Mouse (Mus musculus) limb, embryonic 14.5 days (tissue): ENCODE data around the gene Nploc4. TPM values are rescaled to one million over a fixed set of nuclear protein-coding genes. Genes with fewer than 3 reads are reported as not detected.

ENCODE experiments used
- ATAC-seq: fragments of 200-750 bp; cut with Nextera tagmentation; 2 replicates; pipeline ENCODE4 v1.8.0; 2017; ENCODE audit warnings: low read depth, moderate number of reproducible peaks, moderate TSS enrichment; ENCODE audit not compliant: low FRiP score
- DNase-seq: peaks from one replicate; pipeline ENCODE4 v3.0.0-alpha.2; 2015; ENCODE audit warnings: low spot score
- H3K27ac ChIP-seq: fragments of 300-500 bp; sonication (generic); replicated peaks from 2 replicates; pipeline ENCODE4 v1.5.1; 2014; ENCODE audit warnings: low read depth, mild to moderate bottlenecking, low read length, moderate library complexity, mixed read lengths
- H3K27me3 ChIP-seq: fragments of 300-500 bp; sonication (generic); 2 replicates; pipeline ENCODE4 v1.6.1; 2014; ENCODE audit warnings: low read length, mixed read lengths; ENCODE audit not compliant: control insufficient read depth, insufficient read depth
- H3K36me3 ChIP-seq: fragments of 300-500 bp; sonication (generic); 2 replicates; pipeline ENCODE4 v1.6.1; 2014; ENCODE audit warnings: mild to moderate bottlenecking, low read length, moderate library complexity, mixed read lengths; ENCODE audit not compliant: control insufficient read depth, insufficient read depth
- H3K4me1 ChIP-seq: fragments of 300-500 bp; sonication (generic); 2 replicates; pipeline ENCODE4 v1.6.1; 2014; ENCODE audit warnings: antibody characterized with exemption, low read length, mixed read lengths; ENCODE audit not compliant: control insufficient read depth, insufficient read depth
- H3K4me2 ChIP-seq: fragments of 300-500 bp; sonication (generic); replicated peaks from 2 replicates; pipeline ENCODE4 v1.6.1; 2014; ENCODE audit warnings: low read depth, mild to moderate bottlenecking, low read length, moderate library complexity; ENCODE audit not compliant: severe bottlenecking
- H3K4me3 ChIP-seq: fragments of 300-500 bp; sonication (generic); replicated peaks from 2 replicates; pipeline ENCODE4 v1.5.1; 2014; ENCODE audit warnings: low read length
- H3K9ac ChIP-seq: fragments of 300-500 bp; sonication (generic); 2 replicates; pipeline ENCODE4 v1.6.1; 2014; ENCODE audit warnings: mild to moderate bottlenecking, low read depth, low read length, moderate library complexity; ENCODE audit not compliant: severe bottlenecking
- H3K9me3 ChIP-seq: fragments of 300-500 bp; sonication (generic); 2 replicates; pipeline ENCODE4 v1.6.1; 2016; ENCODE audit warnings: low read length; ENCODE audit not compliant: control insufficient read depth
- POLR2A ChIP-seq: fragments of 200-500 bp; IDR thresholded peaks from 2 replicates; pipeline ENCODE4 v1.8.0; 2012; ENCODE audit warnings: inconsistent platforms, mild to moderate bottlenecking, moderate library complexity, borderline replicate concordance; ENCODE audit not compliant: insufficient read depth, insufficient read length; ENCODE audit errors: extremely low read depth
- WGBS: fragments of 180-500 bp; shearing (Covaris S2); extraction: QIAGEN DNeasy Blood & Tissue Kit; methylation state at CpG from one replicate; pipeline ENCODE4 v1.1.7; 2014; 5-methylcytosine and 5-hydroxymethylcytosine counted together
- polyA plus RNA-seq, 2 experiments: library from polyadenylated mRNA; depleted of rRNA in 1 of 2; stranded (reverse) in 1 of 2; unstranded in 1 of 2; fragments of >200 nt; fragmentation: Nextera tagmentation in 1 of 2; extraction: Ambion mirVana in 1 of 2; gene quantifications; 2 replicates each; pipeline versions ENCODE4 v1.2.1 to v1.2.3; 2012 to 2014

Nploc4 gene
- polyA plus RNA-seq, 2 experiments = 38.8 to 51.5 TPM

DNA sequence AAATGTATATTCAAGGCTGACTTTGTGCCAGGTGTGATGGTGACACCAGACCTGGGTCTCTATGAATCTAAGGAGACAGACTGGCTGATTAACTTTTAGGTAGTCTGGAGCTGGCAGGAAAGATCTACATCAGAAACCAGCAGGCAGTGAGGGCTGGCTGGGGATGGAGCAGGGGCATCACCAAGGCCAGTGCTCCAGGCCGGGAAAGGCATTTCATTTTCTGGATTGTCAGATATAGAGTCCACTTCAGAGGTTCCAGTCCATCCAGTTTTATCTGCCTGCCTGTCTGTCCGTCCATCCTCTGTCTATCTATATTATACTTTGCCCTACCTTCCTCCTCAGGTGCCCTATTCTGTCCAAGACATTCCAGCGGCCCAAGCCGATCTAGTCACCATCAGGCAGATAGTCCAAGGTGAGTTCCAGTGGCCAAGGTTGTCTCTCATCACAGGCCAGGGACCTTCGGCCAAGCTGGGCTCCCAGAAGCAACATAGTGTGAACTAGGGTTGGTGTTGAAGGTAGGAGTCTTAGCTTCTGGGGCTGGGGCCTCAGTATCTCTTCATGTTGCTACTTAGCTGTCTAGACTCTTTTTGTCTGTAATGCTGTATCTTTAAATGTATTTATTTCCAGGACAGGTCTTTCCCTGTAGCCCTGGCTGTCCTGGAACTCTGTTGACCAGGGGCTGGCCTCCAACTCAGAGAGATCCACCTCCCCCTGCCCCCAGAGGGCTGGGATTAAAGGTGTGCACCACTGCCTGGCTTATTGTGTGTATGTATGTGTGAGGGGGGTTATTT is 93.8 kb downstream of the Nploc4 start:
- no peak for DNase-seq
- Histone ChIP-seq H3K36me3 (peaks cover 22% of the 10 kb centered on the region), H3K9me3 (no peaks in the 10 kb centered on the region), H3K4me1 (peaks cover 3% of the 10 kb centered on the region; the same call in 1 of the 2 replicates), H3K27me3 (no peaks in the 10 kb centered on the region), H3K4me2 (no peak overlapping the region), H3K4me3 (no peak overlapping the region), H3K27ac (no peak overlapping the region), H3K9ac (no peak overlapping the region)
- no peak for TF ChIP-seq POLR2A
- 73% methylated on average over 5 of the region's 5 CpGs for WGBS
- no peak for ATAC-seq

DNA sequence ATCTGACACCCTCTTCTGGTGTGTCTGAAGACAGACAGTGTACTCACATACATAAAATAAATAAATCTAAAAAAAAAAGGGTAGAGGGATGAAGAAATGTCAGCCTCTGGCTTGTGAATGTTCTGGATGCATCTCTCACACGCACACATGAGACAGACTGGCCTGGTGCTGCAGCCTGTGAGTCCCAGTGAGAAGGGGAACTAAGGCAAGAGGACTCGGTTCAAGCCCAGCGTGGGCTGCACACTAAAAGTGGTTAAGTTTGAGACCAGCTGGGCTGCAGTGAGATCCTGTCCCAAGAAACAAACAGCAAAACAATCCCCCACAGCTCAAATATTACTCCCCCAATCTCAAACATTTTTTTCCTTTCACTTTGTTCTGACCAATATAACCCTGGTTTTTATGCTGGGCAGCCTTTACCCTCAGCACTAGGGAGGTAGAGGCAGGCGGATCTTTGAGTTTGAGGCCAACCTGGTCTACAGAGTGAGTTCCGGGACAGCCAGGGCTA is 94.8 kb downstream of the Nploc4 start:
- H3K4me1 ChIP-seq = peaks cover 3% of the 10 kb centered on the region; the same call in 1 of the 2 replicates
- H3K36me3 ChIP-seq = peaks cover 22% of the 10 kb centered on the region
- no peak for TF ChIP-seq POLR2A
- no peak overlapping the region for H3K4me3 ChIP-seq
- H3K9ac ChIP-seq = no peak overlapping the region
- no peak overlapping the region for H3K27ac ChIP-seq
- 86% methylated on average over 5 of the region's 5 CpGs for WGBS
- DNase-seq (peak; percentile 2), ATAC-seq (no peak)
- no peaks in the 10 kb centered on the region for H3K9me3 ChIP-seq
- no peak overlapping the region for H3K4me2 ChIP-seq
- H3K27me3 ChIP-seq = no peaks in the 10 kb centered on the region

DNA sequence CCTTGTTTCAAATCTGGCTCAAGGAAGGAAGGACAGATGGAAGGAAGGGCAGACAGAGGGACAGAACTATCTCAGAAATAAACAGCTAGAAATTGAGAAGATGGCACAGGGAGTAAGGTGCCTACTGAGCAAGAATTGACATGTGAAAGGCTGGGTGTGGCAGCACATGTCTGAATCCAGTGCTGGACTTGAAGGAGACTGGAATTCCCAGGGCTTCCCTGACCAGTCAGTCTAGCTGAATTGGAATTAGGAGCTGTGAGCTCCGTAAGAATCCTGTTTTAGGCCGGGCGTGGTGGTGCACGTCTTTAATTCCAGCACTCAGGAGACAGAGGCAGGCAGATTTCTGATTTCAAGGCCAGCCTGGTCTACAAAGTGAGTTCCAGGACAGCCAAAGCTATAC is 95.8 kb downstream of the Nploc4 start:
- Histone ChIP-seq H3K4me2 (no peak overlapping the region), H3K27me3 (no peaks in the 10 kb centered on the region), H3K9me3 (no peaks in the 10 kb centered on the region), H3K4me1 (peaks cover 3% of the 10 kb centered on the region; the same call in 1 of the 2 replicates), H3K36me3 (peaks cover 15% of the 10 kb centered on the region), H3K9ac (no peak overlapping the region), H3K4me3 (no peak overlapping the region), H3K27ac (no peak overlapping the region)
- no peak for DNase-seq
- no peak for ATAC-seq
- 94% methylated on average over 4 of the region's 4 CpGs for WGBS
- no peak for TF ChIP-seq POLR2A

DNA sequence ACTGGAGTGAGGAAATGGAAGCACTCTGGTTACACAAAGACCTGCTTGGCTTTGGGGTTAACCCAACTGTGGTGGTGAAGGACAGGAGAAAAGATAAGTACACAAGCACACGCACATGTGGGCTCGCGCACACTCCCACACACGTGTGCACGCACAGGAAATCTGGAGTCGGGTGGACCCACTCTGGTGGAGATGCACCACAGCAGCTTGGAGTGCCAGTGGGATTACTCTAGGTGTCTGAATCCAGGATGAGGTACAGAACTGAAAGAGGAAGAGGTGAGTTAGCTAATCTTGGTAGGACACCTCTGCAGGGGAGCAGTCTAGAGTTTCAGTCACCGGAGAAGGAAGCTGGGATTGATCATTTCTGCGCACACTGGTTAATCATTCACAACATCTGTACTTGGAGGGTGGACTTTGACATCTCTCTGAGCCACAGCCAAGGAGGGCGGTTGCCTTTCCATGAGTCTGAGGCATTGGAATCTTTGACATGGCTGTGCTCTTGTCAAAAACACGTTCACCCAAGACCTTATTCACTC is 97.5 kb downstream of the Nploc4 start:
- Histone ChIP-seq H3K27ac (no peak overlapping the region), H3K27me3 (no peaks in the 10 kb centered on the region), H3K4me1 (0 out of 2 replicates have a peak, but pooled peaks cover 2% of the 10 kb centered on the region), H3K4me2 (no peak overlapping the region), H3K4me3 (no peak overlapping the region), H3K9ac (no peak overlapping the region), H3K36me3 (peaks cover 6% of the 10 kb centered on the region), H3K9me3 (no peaks in the 10 kb centered on the region)
- no peak for ATAC-seq
- no peak for TF ChIP-seq POLR2A
- no peak for DNase-seq
- 84% methylated on average over 10 of the region's 10 CpGs for WGBS

DNA sequence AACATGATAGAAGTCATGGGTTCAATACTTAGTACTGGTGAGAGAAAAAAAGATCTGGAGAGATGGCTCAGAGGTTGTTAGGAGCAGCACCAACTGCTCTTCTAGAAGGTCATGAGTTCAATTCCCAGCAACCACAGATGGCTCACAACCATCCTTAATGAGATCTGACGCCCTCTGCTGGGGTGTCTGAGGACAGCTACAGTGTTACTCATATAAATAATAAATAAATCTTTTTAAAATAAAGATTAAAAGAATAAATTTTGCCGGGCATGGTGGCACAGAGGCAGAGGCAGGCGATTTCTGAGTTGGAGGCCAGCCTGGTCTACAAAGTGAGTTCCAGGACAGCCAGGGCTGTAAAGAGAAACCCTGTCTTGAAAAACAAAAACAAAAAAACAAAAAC is 98.7 kb downstream of the Nploc4 start:
- 69% methylated on average over 3 of the region's 3 CpGs for WGBS
- no peaks in the 10 kb centered on the region for H3K36me3 ChIP-seq
- DNase-seq = no peak

More for the DNA sequence above, 98.7 kb downstream of the Nploc4 start:
- Histone ChIP-seq H3K9me3 (no peaks in the 10 kb centered on the region), H3K9ac (no peak overlapping the region), H3K27me3 (no peaks in the 10 kb centered on the region), H3K4me2 (no peak overlapping the region), H3K27ac (no peak overlapping the region), H3K4me1 (no peaks in the 10 kb centered on the region), H3K4me3 (no peak overlapping the region)
- ATAC-seq = no peak
- no peak for TF ChIP-seq POLR2A
